Mouse (Mus musculus): ENCODE measurements around the gene Phgr1. TPM values are rescaled to one million over a fixed set of nuclear protein-coding genes. Genes with fewer than 3 reads are reported as not detected.

The Phgr1 gene
- polyA plus RNA-seq, 1 experiment from 2014 or later: not detected

- peak overlapping the region; percentile 66 for H3K9ac ChIP-seq (replicated peaks; ENCODE audit: low read length)
- H3K9me3 ChIP-seq (ENCODE audit: low read length): no peaks in the 10 kb centered on the region
- WGBS: 86% methylated on average over 12 of the region's 12 CpGs
- peak overlapping the region; percentile 94 for H3K27ac ChIP-seq (ENCODE audit: low read length)
- peak overlapping the region; percentile 34; the same call in 1 of the 2 replicates for H3K4me3 ChIP-seq (ENCODE audit: low read length)
- H3K4me2 ChIP-seq (replicated peaks; ENCODE audit: low read depth, low read length): peak overlapping the region; percentile 58; the same call in 1 of the 2 replicates
- H3K36me3 ChIP-seq (ENCODE audit: insufficient read depth, low read length): no peaks in the 10 kb centered on the region
- H3K4me1 ChIP-seq (ENCODE audit: insufficient read depth, low read length): peaks cover 32% of the 10 kb centered on the region
- no peak for ATAC-seq (ENCODE audit: low FRiP score, low TSS enrichment)
- no peaks in the 10 kb centered on the region for H3K27me3 ChIP-seq (ENCODE audit: insufficient read depth, low read length)
Measured at GRCm38 (mm10) chr2:118761358-118761757, 11.2 kb upstream of the Phgr1 start.

- Histone ChIP-seq H3K27ac (ENCODE audit: low read length) (peak within 1 kb of the TSS; percentile 94), H3K4me2 (replicated peaks; ENCODE audit: low read depth, low read length) (peak within 1 kb of the TSS; percentile 58), H3K27me3 (ENCODE audit: insufficient read depth, low read length) (no peaks in the 10 kb centered on the region), H3K4me3 (ENCODE audit: low read length) (peak within 1 kb of the TSS; percentile 34), H3K9me3 (ENCODE audit: low read length) (no peaks in the 10 kb centered on the region), H3K4me1 (ENCODE audit: insufficient read depth, low read length) (peaks cover 32% of the 10 kb centered on the region), H3K9ac (replicated peaks; ENCODE audit: low read length) (peak within 1 kb of the TSS; percentile 66), H3K36me3 (ENCODE audit: insufficient read depth, low read length) (no peaks in the 10 kb centered on the region)
- peak; percentile 77 for ATAC-seq (ENCODE audit: low FRiP score, low TSS enrichment)
- 8% methylated on average over 29 of the region's 29 CpGs for WGBS
Measured at GRCm38 (mm10) chr2:118761906-118762783, 10.4 kb upstream of the Phgr1 start, which contains the start of gene Ccdc9b. Ccdc9b (minus strand) TSS chr2:118762661.

- H3K9ac ChIP-seq (replicated peaks; ENCODE audit: low read length): peak overlapping the region; percentile 27; the same call in 1 of the 2 replicates
- no peaks in the 10 kb centered on the region for H3K27me3 ChIP-seq (ENCODE audit: insufficient read depth, low read length)
- no peaks in the 10 kb centered on the region for H3K36me3 ChIP-seq (ENCODE audit: insufficient read depth, low read length)
- 12% methylated on average over 10 of the region's 10 CpGs for WGBS
- H3K4me1 ChIP-seq (ENCODE audit: insufficient read depth, low read length): peaks cover 32% of the 10 kb centered on the region
- peak overlapping the region; percentile 94 for H3K27ac ChIP-seq (ENCODE audit: low read length)
- peak overlapping the region; percentile 34 for H3K4me3 ChIP-seq (ENCODE audit: low read length)
- no peaks in the 10 kb centered on the region for H3K9me3 ChIP-seq (ENCODE audit: low read length)
- no peak; the same call in 1 of the 2 replicates for ATAC-seq (ENCODE audit: low FRiP score, low TSS enrichment)
- H3K4me2 ChIP-seq (replicated peaks; ENCODE audit: low read depth, low read length): peak overlapping the region; percentile 58
Measured at GRCm38 (mm10) chr2:118762784-118763148, 9.8 kb upstream of the Phgr1 start.

- H3K27ac ChIP-seq (ENCODE audit: low read length): peak overlapping the region; percentile 94
- no peaks in the 10 kb centered on the region for H3K27me3 ChIP-seq (ENCODE audit: insufficient read depth, low read length)
- no peak overlapping the region for H3K4me3 ChIP-seq (ENCODE audit: low read length)
- H3K9ac ChIP-seq (replicated peaks; ENCODE audit: low read length): no peak overlapping the region
- 66% methylated on average over 7 of the region's 7 CpGs for WGBS
- no peaks in the 10 kb centered on the region for H3K36me3 ChIP-seq (ENCODE audit: insufficient read depth, low read length)
- H3K4me2 ChIP-seq (replicated peaks; ENCODE audit: low read depth, low read length): no peak overlapping the region
- no peaks in the 10 kb centered on the region for H3K9me3 ChIP-seq (ENCODE audit: low read length)
- no peak for ATAC-seq (ENCODE audit: low FRiP score, low TSS enrichment)
- peaks cover 32% of the 10 kb centered on the region for H3K4me1 ChIP-seq (ENCODE audit: insufficient read depth, low read length)
Measured at GRCm38 (mm10) chr2:118763469-118763868, 9.1 kb upstream of the Phgr1 start.

GRCm38 (mm10) chr2:118764094-118764831, 8.3 kb upstream of the Phgr1 start:
- H3K36me3 ChIP-seq (ENCODE audit: insufficient read depth, low read length): no peaks in the 10 kb centered on the region
- H3K9me3 ChIP-seq (ENCODE audit: low read length): no peaks in the 10 kb centered on the region
- ATAC-seq (ENCODE audit: low FRiP score, low TSS enrichment): no peak
- no peak overlapping the region for H3K9ac ChIP-seq (replicated peaks; ENCODE audit: low read length)
- no peak overlapping the region for H3K27ac ChIP-seq (ENCODE audit: low read length)
- no peaks in the 10 kb centered on the region for H3K27me3 ChIP-seq (ENCODE audit: insufficient read depth, low read length)
- no peak overlapping the region for H3K4me2 ChIP-seq (replicated peaks; ENCODE audit: low read depth, low read length)
- peaks cover 32% of the 10 kb centered on the region for H3K4me1 ChIP-seq (ENCODE audit: insufficient read depth, low read length)
- no peak overlapping the region for H3K4me3 ChIP-seq (ENCODE audit: low read length)
- 22% methylated on average over 11 of the region's 11 CpGs for WGBS

GRCm38 (mm10) chr2:118764875-118765274, 7.7 kb upstream of the Phgr1 start:
- H3K4me2 ChIP-seq (replicated peaks; ENCODE audit: low read depth, low read length): no peak overlapping the region
- no peak overlapping the region for H3K4me3 ChIP-seq (ENCODE audit: low read length)
- peaks cover 32% of the 10 kb centered on the region for H3K4me1 ChIP-seq (ENCODE audit: insufficient read depth, low read length)
- H3K27ac ChIP-seq (ENCODE audit: low read length): no peak overlapping the region
- 73% methylated on average over 5 of the region's 5 CpGs for WGBS
- H3K27me3 ChIP-seq (ENCODE audit: insufficient read depth, low read length): no peaks in the 10 kb centered on the region
- H3K36me3 ChIP-seq (ENCODE audit: insufficient read depth, low read length): no peaks in the 10 kb centered on the region
- ATAC-seq (ENCODE audit: low FRiP score, low TSS enrichment): no peak
- no peaks in the 10 kb centered on the region; the same call in 1 of the 2 replicates for H3K9me3 ChIP-seq (ENCODE audit: low read length)
- no peak overlapping the region for H3K9ac ChIP-seq (replicated peaks; ENCODE audit: low read length)

- Histone ChIP-seq H3K4me3 (ENCODE audit: low read length) (no peak overlapping the region), H3K4me1 (ENCODE audit: insufficient read depth, low read length) (peaks cover 27% of the 10 kb centered on the region), H3K9me3 (ENCODE audit: low read length) (no peaks in the 10 kb centered on the region; the same call in 1 of the 2 replicates), H3K4me2 (replicated peaks; ENCODE audit: low read depth, low read length) (no peak overlapping the region), H3K27ac (ENCODE audit: low read length) (no peak overlapping the region), H3K27me3 (ENCODE audit: insufficient read depth, low read length) (no peaks in the 10 kb centered on the region), H3K9ac (replicated peaks; ENCODE audit: low read length) (no peak overlapping the region), H3K36me3 (ENCODE audit: insufficient read depth, low read length) (no peaks in the 10 kb centered on the region)
- WGBS: 73% methylated on average over 10 of the region's 10 CpGs
- ATAC-seq (ENCODE audit: low FRiP score, low TSS enrichment): no peak
Measured at GRCm38 (mm10) chr2:118766041-118767033, 6.2 kb upstream of the Phgr1 start.

- Histone ChIP-seq H3K4me3 (ENCODE audit: low read length) (no peak overlapping the region), H3K4me2 (replicated peaks; ENCODE audit: low read depth, low read length) (no peak overlapping the region), H3K4me1 (ENCODE audit: insufficient read depth, low read length) (peaks cover 4% of the 10 kb centered on the region), H3K27me3 (ENCODE audit: insufficient read depth, low read length) (no peaks in the 10 kb centered on the region), H3K9ac (replicated peaks; ENCODE audit: low read length) (no peak overlapping the region), H3K27ac (ENCODE audit: low read length) (no peak overlapping the region), H3K36me3 (ENCODE audit: insufficient read depth, low read length) (no peaks in the 10 kb centered on the region), H3K9me3 (ENCODE audit: low read length) (no peaks in the 10 kb centered on the region; the same call in 1 of the 2 replicates)
- 83% methylated on average over 2 of the region's 2 CpGs for WGBS
- ATAC-seq (ENCODE audit: low FRiP score, low TSS enrichment): no peak
Measured at GRCm38 (mm10) chr2:118774536-118774935, 2.0 kb downstream of the Phgr1 start.

- Histone ChIP-seq H3K27me3 (ENCODE audit: insufficient read depth, low read length) (0 out of 2 replicates have a peak, but pooled peaks cover 4% of the 10 kb centered on the region), H3K4me1 (ENCODE audit: insufficient read depth, low read length) (peaks cover 4% of the 10 kb centered on the region), H3K4me2 (replicated peaks; ENCODE audit: low read depth, low read length) (no peak overlapping the region), H3K36me3 (ENCODE audit: insufficient read depth, low read length) (no peaks in the 10 kb centered on the region), H3K9ac (replicated peaks; ENCODE audit: low read length) (no peak overlapping the region), H3K27ac (ENCODE audit: low read length) (no peak overlapping the region), H3K9me3 (ENCODE audit: low read length) (no peaks in the 10 kb centered on the region), H3K4me3 (ENCODE audit: low read length) (no peak overlapping the region)
- 50% methylated on average over 1 of the region's 1 CpGs for WGBS
- no peak for ATAC-seq (ENCODE audit: low FRiP score, low TSS enrichment)
Measured at GRCm38 (mm10) chr2:118775396-118775795, 2.8 kb downstream of the Phgr1 start.

All from kidney, embryonic 16.5 days (tissue).